Mouse (Mus musculus): Measurements from ENCODE around the gene Hsf5.

The Hsf5 gene

GRCm38 (mm10) chr11:87688478-87689203, 71.7 kb downstream of the Hsf5 start:
- no peak for DNase-seq

DNA sequence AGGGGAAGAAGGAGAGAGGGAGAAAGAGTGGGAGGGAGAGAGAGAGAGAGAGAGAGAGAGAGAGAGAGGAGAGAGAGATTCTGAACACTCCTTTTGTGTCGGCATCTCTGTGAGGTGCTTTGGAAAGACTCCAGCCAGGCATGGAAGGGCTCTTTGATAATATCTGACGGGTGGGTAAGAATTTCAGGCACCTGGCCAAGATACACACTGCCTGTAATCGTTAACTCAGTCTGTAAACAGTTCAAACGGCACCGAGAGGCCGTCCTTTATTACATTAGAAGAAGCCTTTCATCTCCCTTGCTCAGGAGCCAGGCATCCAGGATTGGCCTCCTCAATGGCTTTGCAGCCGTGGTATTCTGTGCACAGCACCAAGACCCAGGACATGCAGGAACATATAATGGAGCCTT, 72.4 kb downstream of the Hsf5 start:
- peak; percentile 70 to 82 for DNase-seq

- peak in 1 of 2 experiments; percentile 23 for DNase-seq
These were observed 73.2 kb downstream of the Hsf5 start for GRCm38 (mm10) chr11:87690054-87690740.

- no peak for DNase-seq
These were observed 80.2 kb downstream of the Hsf5 start for GRCm38 (mm10) chr11:87697131-87697682.

GRCm38 (mm10) chr11:87698126-87698525, 81.2 kb downstream of the Hsf5 start:
- DNase-seq = no peak

GRCm38 (mm10) chr11:87701108-87701507, 84.1 kb downstream of the Hsf5 start:
- no peak for DNase-seq

GRCm38 (mm10) chr11:87701877-87702620, 85.1 kb downstream of the Hsf5 start:
- DNase-seq = peak in 1 of 2 experiments; percentile 24

DNA sequence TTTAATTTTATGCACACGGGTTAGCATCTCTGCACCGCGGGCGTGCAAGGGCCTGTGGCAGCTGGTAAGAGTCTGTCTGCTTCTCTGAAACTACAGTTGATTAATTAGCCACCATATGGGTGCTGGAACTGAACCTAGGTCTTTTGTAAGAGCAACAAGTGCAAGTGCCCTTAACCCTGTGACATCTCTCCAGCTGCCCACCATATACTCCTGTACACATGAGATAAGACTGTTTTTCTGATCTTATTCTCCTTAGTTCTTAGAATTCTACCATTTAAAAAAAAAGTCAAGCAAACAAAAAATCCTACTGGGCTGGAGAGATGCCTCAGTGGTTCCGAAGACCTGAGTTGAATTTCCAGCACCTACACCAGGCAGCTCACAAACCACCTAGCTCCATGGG, 86.7 kb downstream of the Hsf5 start:
- DNase-seq = no peak

GRCm38 (mm10) chr11:87704289-87704688, 87.3 kb downstream of the Hsf5 start:
- DNase-seq = peak; percentile 66 to 76

GRCm38 (mm10) chr11:87707570-87707969, 90.6 kb downstream of the Hsf5 start:
- no peak for DNase-seq

DNA sequence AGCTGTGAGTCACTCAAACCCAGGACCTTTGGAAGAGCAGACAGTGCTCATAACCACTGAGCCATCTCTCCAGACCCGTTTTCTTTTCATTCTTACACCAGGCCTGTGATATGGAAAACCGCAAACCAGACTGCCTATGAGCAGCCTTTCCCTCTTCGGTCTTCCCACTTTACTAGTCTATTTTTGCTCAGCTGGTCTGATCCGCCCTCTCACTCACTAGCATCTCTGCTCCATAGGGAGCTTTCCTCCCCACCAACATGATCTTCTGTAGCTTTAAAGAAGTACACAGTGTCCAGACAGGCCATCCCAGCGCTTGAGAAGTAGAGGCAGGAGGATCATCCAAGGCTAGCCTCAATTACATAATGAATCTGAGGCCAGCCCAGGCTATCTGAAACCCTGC, 92.0 kb downstream of the Hsf5 start:
- no peak for DNase-seq
